Mouse (Mus musculus) midbrain, embryonic 15.5 days (tissue): ENCODE results near the gene Snx1. TPM values are rescaled to one million over a fixed set of nuclear protein-coding genes. Genes with fewer than 3 reads are reported as not detected.

Experiments
- polyA plus RNA-seq: library from polyadenylated mRNA; unstranded; fragments of >200 nt; fragmentation: Nextera tagmentation; extraction: Ambion mirVana; gene quantifications from 2 replicates; pipeline ENCODE4 v1.2.1, GENCODE M21; 2015

The Snx1 gene
- polyA plus RNA-seq, 1 experiment from 2014 or later, result 75.5 TPM

Other genes starting within 250 kb of the Snx1 start
- gene Pclaf, start 236.3 kb downstream of the Snx1 start, polyA plus RNA-seq, result 19.4 and 22.1 TPM in 2 replicates
- gene Trip4, start 217.8 kb downstream of the Snx1 start, polyA plus RNA-seq, result 31.7 and 33.8 TPM in 2 replicates
- 23.0 and 25.3 TPM in 2 replicates for gene Csnk1g1, start 217.7 kb downstream of the Snx1 start, polyA plus RNA-seq
- gene Ppib, start 66.4 kb downstream of the Snx1 start, polyA plus RNA-seq, result 308 and 311 TPM in 2 replicates
- 11.2 and 11.9 TPM in 2 replicates for gene Snx22, start 56.9 kb downstream of the Snx1 start, polyA plus RNA-seq
- gene Ciao2a, start within 50 bp of the Snx1 start, polyA plus RNA-seq, result 59.2 and 59.7 TPM in 2 replicates
- gene Dapk2, start 31.6 kb upstream of the Snx1 start, polyA plus RNA-seq, result 0.82 and 1.4 TPM in 2 replicates
- 50.5 and 55.2 TPM in 2 replicates for gene Herc1, start 223.9 kb upstream of the Snx1 start, polyA plus RNA-seq